Mouse (Mus musculus) kidney, embryonic 14.5 days (tissue): ENCODE data around the gene Cryzl1. TPM values are rescaled to one million over a fixed set of nuclear protein-coding genes. Genes with fewer than 3 reads are reported as not detected.

Source experiments
- ATAC-seq: fragments of 200-750 bp; cut with Nextera tagmentation; 2 replicates; pipeline ENCODE4 v1.8.0; 2017; ENCODE audit warnings: moderate number of reproducible peaks, mild to moderate bottlenecking, moderate TSS enrichment, moderate library complexity; ENCODE audit not compliant: low FRiP score, low TSS enrichment
- H3K27ac ChIP-seq: fragments of 300-500 bp; sonication (generic); 2 replicates; pipeline ENCODE4 v1.5.1; 2014; ENCODE audit warnings: low read depth, mild to moderate bottlenecking, low read length, moderate library complexity, mixed read lengths
- H3K27me3 ChIP-seq: fragments of 300-500 bp; sonication (generic); 2 replicates; pipeline ENCODE4 v1.6.1; 2014; ENCODE audit warnings: mild to moderate bottlenecking, low read length; ENCODE audit not compliant: control insufficient read depth, insufficient read depth
- H3K36me3 ChIP-seq: fragments of 300-500 bp; sonication (generic); 2 replicates; pipeline ENCODE4 v1.6.1; 2014; ENCODE audit warnings: low read length, mixed read lengths; ENCODE audit not compliant: control insufficient read depth, insufficient read depth
- H3K4me1 ChIP-seq: fragments of 300-500 bp; sonication (generic); 2 replicates; pipeline ENCODE4 v1.6.1; 2014; ENCODE audit warnings: low read length, mixed read lengths; ENCODE audit not compliant: control insufficient read depth, insufficient read depth
- H3K4me2 ChIP-seq: fragments of 300-500 bp; sonication (generic); replicated peaks from 2 replicates; pipeline ENCODE4 v1.6.1; 2014; ENCODE audit warnings: low read depth, mild to moderate bottlenecking, low read length
- H3K4me3 ChIP-seq: fragments of 300-500 bp; sonication (generic); 2 replicates; pipeline ENCODE4 v1.5.1; 2014; ENCODE audit warnings: mild to moderate bottlenecking, low read length
- H3K9ac ChIP-seq: fragments of 300-500 bp; sonication (generic); 2 replicates; pipeline ENCODE4 v1.6.1; 2014; ENCODE audit warnings: low read depth, mild to moderate bottlenecking, low read length, moderate library complexity
- H3K9me3 ChIP-seq: fragments of 300-500 bp; sonication (generic); 2 replicates; pipeline ENCODE4 v1.6.1; 2016; ENCODE audit warnings: low read length; ENCODE audit not compliant: control insufficient read depth
- WGBS: fragments of 180-500 bp; shearing (Covaris S2); extraction: QIAGEN DNeasy Blood & Tissue Kit; methylation state at CpG from one replicate; pipeline ENCODE4 v1.1.7; 2014; 5-methylcytosine and 5-hydroxymethylcytosine counted together
- polyA plus RNA-seq: library from polyadenylated mRNA; unstranded; fragments of >200 nt; fragmentation: Nextera tagmentation; extraction: Ambion mirVana; gene quantifications from 2 replicates; pipeline ENCODE4 v1.2.1, GENCODE M21; 2014

Gene Cryzl1
- polyA plus RNA-seq, 1 experiment from 2014 or later, result 77.3 TPM

DNA sequence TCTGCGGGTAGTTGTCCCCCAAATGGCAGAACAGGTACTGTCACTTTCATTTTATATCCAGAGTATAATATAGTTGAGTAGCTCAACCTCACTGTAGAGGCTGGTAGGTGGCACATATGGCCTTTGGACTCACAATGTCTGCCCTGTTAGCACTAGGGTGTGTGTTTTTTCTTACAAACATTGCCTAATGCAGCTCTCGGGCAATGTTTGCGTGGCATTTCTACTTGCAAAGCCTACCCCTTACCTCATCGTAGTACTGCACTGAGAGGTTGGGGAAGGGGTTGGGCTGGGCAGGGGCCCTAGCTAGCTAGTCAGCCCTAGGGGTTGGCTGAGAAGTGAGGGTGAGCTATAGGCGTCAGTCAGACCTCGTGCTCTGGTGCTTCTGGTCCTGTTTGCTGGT, 18.8 kb upstream of the Cryzl1 start:
- H3K9me3 ChIP-seq, result no peaks in the 10 kb centered on the region
- H3K9ac ChIP-seq, result no peak overlapping the region
- peaks cover 11% of the 10 kb centered on the region for H3K4me1 ChIP-seq
- H3K4me3 ChIP-seq, result no peak overlapping the region
- ATAC-seq, result no peak
- no peaks in the 10 kb centered on the region for H3K36me3 ChIP-seq
- no peaks in the 10 kb centered on the region for H3K27me3 ChIP-seq
- WGBS, result 85% methylated on average over 6 of the region's 6 CpGs
- H3K4me2 ChIP-seq, result no peak overlapping the region
- no peak overlapping the region for H3K27ac ChIP-seq

DNA sequence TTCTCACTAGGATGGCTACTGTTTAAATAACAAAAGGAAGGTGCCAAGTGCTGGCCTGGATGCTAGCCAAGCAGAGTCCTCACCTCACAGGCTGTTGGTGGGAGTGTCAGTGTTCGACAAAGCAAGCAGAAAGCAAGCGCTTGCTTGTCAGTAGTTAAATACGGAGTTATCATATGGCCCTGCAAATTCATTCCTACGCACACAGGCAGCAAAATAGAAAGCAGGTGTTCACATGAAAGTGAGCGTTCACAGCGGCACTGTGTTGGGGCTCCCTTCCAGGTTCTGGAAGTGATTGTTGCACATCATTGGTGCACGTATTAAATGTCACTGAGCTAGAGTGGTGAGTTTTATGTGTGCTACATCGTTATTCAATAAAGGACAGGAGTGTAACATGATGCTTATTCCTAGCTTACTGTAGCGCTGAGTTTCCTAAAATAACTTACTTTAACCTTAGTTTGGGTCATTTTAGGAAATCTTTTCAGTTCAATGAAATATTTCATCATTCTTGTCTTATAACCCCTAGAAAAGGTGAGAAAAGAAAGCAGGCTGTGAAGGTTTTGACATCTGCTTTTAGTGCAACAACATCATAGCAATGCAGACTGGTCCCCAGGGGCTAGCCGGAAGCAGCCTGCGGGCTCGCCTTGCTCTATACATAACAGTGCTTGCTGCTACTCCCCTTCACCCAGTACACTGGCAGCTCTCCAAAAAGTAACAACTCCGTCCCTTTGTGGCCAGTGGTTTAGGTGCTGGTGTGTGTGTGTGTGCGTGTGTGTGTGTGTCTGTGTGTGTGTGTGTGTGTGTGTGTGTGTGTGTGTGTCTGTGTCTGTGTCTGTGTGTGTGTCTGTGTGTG, 17.6 kb upstream of the Cryzl1 start:
- Histone ChIP-seq H3K27ac (no peak overlapping the region), H3K9me3 (no peaks in the 10 kb centered on the region), H3K9ac (no peak overlapping the region), H3K4me1 (peaks cover 10% of the 10 kb centered on the region), H3K36me3 (no peaks in the 10 kb centered on the region), H3K4me3 (no peak overlapping the region), H3K27me3 (no peaks in the 10 kb centered on the region), H3K4me2 (no peak overlapping the region)
- peak; percentile 82 for ATAC-seq
- WGBS, result 18% methylated on average over 14 of the region's 14 CpGs

GRCm38 (mm10) chr16:91743055-91743454, 14.3 kb upstream of the Cryzl1 start:
- Histone ChIP-seq H3K9me3 (no peaks in the 10 kb centered on the region), H3K4me1 (peaks cover 15% of the 10 kb centered on the region), H3K9ac (no peak overlapping the region), H3K27ac (no peak overlapping the region), H3K4me3 (no peak overlapping the region), H3K4me2 (no peak overlapping the region), H3K27me3 (no peaks in the 10 kb centered on the region), H3K36me3 (no peaks in the 10 kb centered on the region)
- no peak for ATAC-seq
- 54% methylated on average over 7 of the region's 7 CpGs for WGBS

- no peaks in the 10 kb centered on the region for H3K9me3 ChIP-seq
- no peak for ATAC-seq
Observed at GRCm38 (mm10) chr16:91740918-91741255, 12.1 kb upstream of the Cryzl1 start.

GRCm38 (mm10) chr16:91740184-91740917, 11.6 kb upstream of the Cryzl1 start:
- ATAC-seq, result no peak
- 63% methylated on average over 8 of the region's 8 CpGs for WGBS
- Histone ChIP-seq H3K4me3 (no peak overlapping the region), H3K4me1 (peaks cover 11% of the 10 kb centered on the region), H3K9ac (no peak overlapping the region), H3K36me3 (no peaks in the 10 kb centered on the region), H3K27me3 (no peaks in the 10 kb centered on the region), H3K9me3 (no peaks in the 10 kb centered on the region), H3K4me2 (no peak overlapping the region), H3K27ac (no peak overlapping the region)

More at GRCm38 (mm10) chr16:91740918-91741255, 12.1 kb upstream of the Cryzl1 start:
- Histone ChIP-seq H3K4me1 (peaks cover 14% of the 10 kb centered on the region), H3K4me2 (no peak overlapping the region), H3K27me3 (no peaks in the 10 kb centered on the region), H3K36me3 (no peaks in the 10 kb centered on the region), H3K27ac (no peak overlapping the region), H3K9ac (no peak overlapping the region), H3K4me3 (no peak overlapping the region)
- WGBS, result 56% methylated on average over 7 of the region's 7 CpGs

GRCm38 (mm10) chr16:91738505-91738904, 9.7 kb upstream of the Cryzl1 start:
- Histone ChIP-seq H3K4me1 (peaks cover 14% of the 10 kb centered on the region; the same call in 1 of the 2 replicates), H3K9me3 (no peaks in the 10 kb centered on the region), H3K27ac (no peak overlapping the region), H3K4me3 (no peak overlapping the region), H3K27me3 (no peaks in the 10 kb centered on the region), H3K36me3 (no peaks in the 10 kb centered on the region), H3K9ac (no peak overlapping the region), H3K4me2 (no peak overlapping the region)
- no peak for ATAC-seq
- 89% methylated on average over 6 of the region's 6 CpGs for WGBS

DNA sequence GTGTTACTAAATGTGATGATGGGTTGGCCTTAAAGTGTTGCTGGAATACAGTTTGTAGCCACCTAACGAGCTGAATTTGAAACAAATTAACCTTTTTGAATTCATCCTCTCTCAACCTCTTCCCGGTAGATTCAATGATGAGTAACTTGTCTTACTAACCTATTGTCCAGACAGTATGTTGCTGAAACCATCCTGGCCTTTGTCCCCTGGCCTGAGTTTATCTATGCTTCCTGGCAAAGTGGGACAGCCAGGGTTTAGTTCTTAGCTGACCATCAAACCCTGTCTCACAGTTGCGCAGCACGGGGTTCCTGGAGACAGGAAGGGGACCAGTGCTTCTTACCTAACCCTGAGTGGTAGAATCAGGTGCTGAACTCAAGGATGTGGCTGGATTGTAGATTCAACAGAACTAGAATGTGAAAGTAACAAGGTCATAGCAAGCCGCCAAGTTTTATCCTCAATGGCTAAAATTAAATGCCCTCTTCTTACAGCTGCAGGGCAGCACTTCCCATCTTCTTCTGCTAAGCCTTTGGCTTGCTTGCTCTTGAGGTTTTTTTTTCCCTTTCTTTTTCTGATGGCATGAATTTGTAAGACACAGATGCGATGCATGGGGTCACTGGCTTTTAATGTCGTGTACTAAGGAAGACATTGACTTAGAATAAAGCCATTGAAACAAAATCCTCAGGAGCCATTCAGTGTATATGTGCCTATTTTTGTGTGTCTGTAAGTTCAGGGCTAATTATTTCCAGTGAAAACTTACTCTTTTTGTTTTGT, 7.5 kb upstream of the Cryzl1 start:
- H3K9ac ChIP-seq, result no peak overlapping the region
- H3K4me2 ChIP-seq, result no peak overlapping the region
- H3K4me1 ChIP-seq, result peaks cover 14% of the 10 kb centered on the region; the same call in 1 of the 2 replicates
- no peaks in the 10 kb centered on the region for H3K9me3 ChIP-seq
- no peaks in the 10 kb centered on the region for H3K36me3 ChIP-seq
- H3K27ac ChIP-seq, result no peak overlapping the region
- no peaks in the 10 kb centered on the region for H3K27me3 ChIP-seq
- no peak for ATAC-seq
- 81% methylated on average over 7 of the region's 7 CpGs for WGBS
- no peak overlapping the region for H3K4me3 ChIP-seq

GRCm38 (mm10) chr16:91734771-91735170, 6.0 kb upstream of the Cryzl1 start:
- Histone ChIP-seq H3K4me2 (no peak overlapping the region), H3K27me3 (no peaks in the 10 kb centered on the region), H3K9ac (no peak overlapping the region), H3K36me3 (no peaks in the 10 kb centered on the region), H3K4me1 (peaks cover 9% of the 10 kb centered on the region; the same call in 1 of the 2 replicates), H3K4me3 (no peak overlapping the region), H3K9me3 (no peaks in the 10 kb centered on the region), H3K27ac (no peak overlapping the region)
- WGBS, result 64% methylated on average over 5 of the region's 5 CpGs
- no peak for ATAC-seq
